Mouse (Mus musculus) splenic B cell, adult 2 months (primary cell): Measurements from ENCODE around the gene Klhl26.

Experiments used
- DNase-seq: peaks from one replicate; pipeline ENCODE4 v3.0.0-alpha.2; 2011; ENCODE audit warnings: low read depth, low spot score
- H3K27me3 ChIP-seq: 2 replicates; pipeline ENCODE4 v1.6.1; 2012; ENCODE audit warnings: mild to moderate bottlenecking, low read length, moderate library complexity, mixed read lengths; ENCODE audit not compliant: control insufficient read depth, poor library complexity, insufficient read depth, severe bottlenecking
- H3K36me3 ChIP-seq: 2 replicates; pipeline ENCODE4 v1.6.1; 2012; ENCODE audit warnings: mild to moderate bottlenecking, low read length, moderate library complexity, mixed read lengths; ENCODE audit not compliant: control insufficient read depth, poor library complexity, insufficient read depth, severe bottlenecking

The Klhl26 gene

DNA sequence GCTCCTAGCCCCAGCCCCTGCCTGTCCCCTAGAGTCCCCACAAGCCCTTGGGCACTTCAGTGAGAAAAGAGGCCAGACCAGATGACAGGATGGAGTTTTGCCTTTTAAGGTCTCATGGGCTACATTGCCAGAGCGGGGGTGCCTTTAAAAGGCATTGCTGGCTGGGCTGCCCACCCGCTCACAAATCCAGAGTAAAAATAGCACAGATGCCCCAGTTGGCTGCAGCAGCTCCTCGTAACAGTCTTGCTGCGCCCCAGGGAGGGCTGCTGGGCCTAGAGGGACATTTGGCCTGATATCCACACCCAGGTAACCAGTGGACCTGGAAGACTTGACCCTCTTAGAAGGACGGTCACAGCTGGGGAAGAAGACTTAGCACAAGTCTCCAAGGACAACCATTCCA, 22.9 kb downstream of the Klhl26 start:
- DNase-seq = no peak
- Histone ChIP-seq H3K27me3 (no peaks in the 10 kb centered on the region), H3K36me3 (no peaks in the 10 kb centered on the region)

- DNase-seq = no peak
- Histone ChIP-seq H3K27me3 (no peaks in the 10 kb centered on the region), H3K36me3 (no peaks in the 10 kb centered on the region)
Observed at GRCm38 (mm10) chr8:70452196-70452966, 24.4 kb downstream of the Klhl26 start.

- Histone ChIP-seq H3K27me3 (no peaks in the 10 kb centered on the region), H3K36me3 (no peaks in the 10 kb centered on the region)
- no peak for DNase-seq
Observed at GRCm38 (mm10) chr8:70447639-70448420, 28.9 kb downstream of the Klhl26 start.

DNA sequence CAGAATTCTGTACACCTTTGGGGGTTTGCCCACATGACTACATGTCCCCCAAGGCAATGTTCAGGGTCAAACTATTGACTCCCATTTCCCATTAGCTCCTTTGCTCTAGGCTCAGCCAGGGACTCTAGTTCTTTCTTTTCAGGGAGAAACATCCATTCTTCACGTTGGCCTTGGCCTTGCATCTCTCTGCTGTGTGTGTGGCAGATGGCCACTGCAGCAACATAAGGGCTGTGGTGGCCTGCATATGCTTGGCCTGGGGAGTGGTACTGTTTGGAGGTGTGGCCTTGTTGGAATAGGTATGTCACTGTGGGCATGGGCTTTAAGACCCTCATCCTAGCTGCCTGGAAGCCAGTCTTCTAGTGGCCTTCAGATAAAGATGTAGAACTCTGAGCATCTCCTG, 30.8 kb downstream of the Klhl26 start:
- Histone ChIP-seq H3K27me3 (no peaks in the 10 kb centered on the region), H3K36me3 (no peaks in the 10 kb centered on the region)
- DNase-seq = no peak

DNA sequence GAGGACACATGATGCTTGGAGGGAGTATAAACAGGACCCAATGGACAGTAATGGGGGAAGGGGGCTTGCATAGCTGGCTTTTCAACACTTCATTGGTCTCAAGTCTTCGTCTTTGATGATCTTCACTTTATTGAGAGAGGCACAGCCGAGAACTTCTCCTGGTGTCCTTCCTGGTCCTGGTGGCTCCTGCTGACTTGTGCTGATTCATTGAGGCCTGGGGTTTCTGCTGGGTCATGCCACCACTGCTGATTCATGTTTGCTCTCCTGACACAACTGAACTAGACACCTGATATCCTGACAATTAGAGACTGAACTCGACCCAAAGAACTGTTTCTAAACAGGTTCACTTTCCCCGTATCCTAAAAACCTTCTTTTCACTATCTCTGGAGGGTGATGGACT, 33.4 kb downstream of the Klhl26 start:
- Histone ChIP-seq H3K27me3 (no peaks in the 10 kb centered on the region), H3K36me3 (no peaks in the 10 kb centered on the region)
- DNase-seq = no peak

- H3K36me3 ChIP-seq = no peaks in the 10 kb centered on the region
- H3K27me3 ChIP-seq = no peaks in the 10 kb centered on the region
- DNase-seq = no peak
Observed at GRCm38 (mm10) chr8:70441565-70441964, 35.2 kb downstream of the Klhl26 start.

GRCm38 (mm10) chr8:70440246-70440645, 36.5 kb downstream of the Klhl26 start:
- Histone ChIP-seq H3K36me3 (no peaks in the 10 kb centered on the region), H3K27me3 (no peaks in the 10 kb centered on the region)
- peak; percentile 29 for DNase-seq

DNA sequence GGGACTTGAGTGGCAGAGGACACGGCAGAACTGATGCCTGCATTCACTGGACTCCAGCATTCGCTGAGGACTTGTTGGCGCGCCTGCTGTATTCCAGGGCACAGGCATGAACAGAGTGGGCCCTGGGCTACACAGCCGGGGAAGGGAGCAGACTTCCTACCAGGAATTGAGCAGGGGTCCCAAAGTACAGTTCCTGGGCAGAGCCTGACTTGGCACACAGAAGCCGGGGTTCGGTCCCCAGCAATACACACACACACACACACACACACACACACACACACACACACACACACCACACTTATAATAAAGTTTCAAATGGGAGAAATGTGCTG, 37.0 kb downstream of the Klhl26 start:
- Histone ChIP-seq H3K36me3 (no peaks in the 10 kb centered on the region), H3K27me3 (no peaks in the 10 kb centered on the region)
- no peak for DNase-seq

DNA sequence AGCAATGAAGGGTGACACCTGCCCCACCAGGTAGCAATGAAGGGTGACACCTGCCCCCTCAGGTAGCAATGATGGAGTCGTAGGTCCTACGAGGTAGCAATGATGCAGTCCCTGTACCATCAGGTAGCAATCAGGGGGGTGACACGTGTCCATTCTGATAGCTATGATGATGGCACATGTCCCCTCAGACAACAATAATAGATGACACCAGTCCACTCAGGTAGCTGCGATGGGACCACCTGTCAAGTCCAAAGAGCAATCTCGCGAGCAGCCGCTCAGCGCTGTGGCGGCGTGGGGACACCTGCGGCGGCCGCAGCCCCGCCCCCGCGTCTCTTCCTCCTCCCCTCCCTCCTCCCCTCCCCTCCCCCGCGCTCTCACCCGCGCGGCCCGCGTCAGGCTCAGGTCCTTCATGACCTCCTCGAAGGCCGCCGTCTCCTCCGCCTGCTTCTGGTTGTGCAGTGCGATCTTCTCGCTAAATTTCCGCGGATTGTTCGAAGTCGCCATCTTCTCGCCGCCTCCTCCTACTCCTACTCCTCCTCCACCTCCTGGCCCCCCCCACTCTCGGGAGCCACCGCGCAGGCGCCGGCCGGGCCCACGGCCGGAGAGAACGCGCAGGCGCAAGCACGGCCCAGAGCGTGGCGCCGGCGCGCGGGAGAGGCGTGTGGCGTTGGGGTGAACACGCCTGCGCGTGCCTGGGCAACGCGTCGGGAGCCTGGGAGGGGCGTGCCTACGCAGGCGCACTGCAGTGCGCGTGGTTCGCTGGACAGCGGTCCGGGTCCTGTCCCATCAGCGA, 37.5 kb downstream of the Klhl26 start, which contains the start of gene Crtc1:
Gene Crtc1 (minus strand): TSS at position 525 of the 793 bp plus-strand sequence.
- DNase-seq = peak; percentile 99
- H3K36me3 ChIP-seq = no peaks in the 10 kb centered on the region

GRCm38 (mm10) chr8:70438423-70438822, 38.3 kb downstream of the Klhl26 start:
- H3K27me3 ChIP-seq = no peaks in the 10 kb centered on the region
- no peak for DNase-seq
- H3K36me3 ChIP-seq = no peaks in the 10 kb centered on the region

More for the DNA sequence above, 37.5 kb downstream of the Klhl26 start, which contains the start of gene Crtc1:
- H3K27me3 ChIP-seq = no peaks in the 10 kb centered on the region

- DNase-seq = no peak
- H3K36me3 ChIP-seq = no peaks in the 10 kb centered on the region
- no peaks in the 10 kb centered on the region for H3K27me3 ChIP-seq
Observed at GRCm38 (mm10) chr8:70435156-70435555, 41.6 kb downstream of the Klhl26 start.

- Histone ChIP-seq H3K36me3 (no peaks in the 10 kb centered on the region), H3K27me3 (no peaks in the 10 kb centered on the region)
- DNase-seq = no peak
Observed at GRCm38 (mm10) chr8:70432991-70433536, 43.7 kb downstream of the Klhl26 start.

GRCm38 (mm10) chr8:70431213-70431612, 45.6 kb downstream of the Klhl26 start:
- DNase-seq = no peak
- Histone ChIP-seq H3K27me3 (no peaks in the 10 kb centered on the region), H3K36me3 (no peaks in the 10 kb centered on the region)

DNA sequence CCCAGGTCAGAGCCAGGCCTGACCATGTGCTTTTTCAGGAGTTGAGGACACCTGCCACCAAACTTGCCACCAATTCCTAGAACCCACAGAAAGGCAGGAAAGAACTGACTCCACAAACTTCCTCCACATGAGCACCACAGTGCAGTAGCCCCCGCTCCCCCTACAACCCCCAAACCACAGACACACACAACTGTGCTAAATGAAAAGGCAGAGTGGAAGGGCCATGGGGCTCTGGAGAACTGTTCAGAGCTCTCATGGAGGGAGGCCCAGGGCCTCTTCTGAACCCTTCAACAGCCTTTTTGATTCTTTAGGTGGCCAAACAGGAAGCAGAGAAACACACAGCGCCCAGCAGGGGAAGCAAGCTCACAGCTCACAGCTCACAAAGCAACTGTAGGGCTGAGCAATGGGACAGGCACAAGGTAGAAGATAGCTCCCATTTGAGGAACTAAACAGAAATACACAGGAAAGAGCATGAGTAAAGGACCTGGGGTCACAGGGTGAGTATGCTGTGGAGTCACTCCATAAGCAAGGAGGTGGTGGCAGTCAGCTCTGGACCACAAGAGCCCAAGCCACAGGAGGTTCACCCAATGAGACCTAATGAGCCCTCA, 50.4 kb downstream of the Klhl26 start:
- peak; percentile 58 for DNase-seq
- no peaks in the 10 kb centered on the region for H3K36me3 ChIP-seq
- H3K27me3 ChIP-seq = no peaks in the 10 kb centered on the region
